Mouse (Mus musculus) heart, embryonic 11.5 days (tissue): Measurements from ENCODE around the gene Hsf2. TPM values are rescaled to one million over a fixed set of nuclear protein-coding genes. Genes with fewer than 3 reads are reported as not detected.
"Not testable (repeated sequence)": the region's sequence is repeated elsewhere in the genome, so short reads cannot be mapped to it uniquely, and the experiment has no call there.

Experiments used
- ATAC-seq: fragments of 200-750 bp; cut with Nextera tagmentation; replicated peaks from 2 replicates; pipeline ENCODE4 v1.8.0; 2017; ENCODE audit warnings: moderate library complexity; ENCODE audit not compliant: insufficient number of reproducible peaks, low FRiP score, low TSS enrichment
- H3K27ac ChIP-seq: fragments of 300-500 bp; sonication (generic); 2 replicates; pipeline ENCODE4 v1.5.1; 2014; ENCODE audit warnings: mild to moderate bottlenecking, low read depth, low read length
- H3K27me3 ChIP-seq: fragments of 300-500 bp; sonication (generic); 2 replicates; pipeline ENCODE4 v1.6.1; 2014; ENCODE audit warnings: mild to moderate bottlenecking, low read length, mixed read lengths; ENCODE audit not compliant: control insufficient read depth, insufficient read depth
- H3K36me3 ChIP-seq: fragments of 300-500 bp; sonication (generic); 2 replicates; pipeline ENCODE4 v1.6.1; 2014; ENCODE audit warnings: mild to moderate bottlenecking, low read length, moderate library complexity, mixed read lengths; ENCODE audit not compliant: control insufficient read depth, insufficient read depth
- H3K4me1 ChIP-seq: fragments of 300-500 bp; sonication (generic); 2 replicates; pipeline ENCODE4 v1.6.1; 2014; ENCODE audit warnings: low read length; ENCODE audit not compliant: control insufficient read depth, insufficient read depth
- H3K4me2 ChIP-seq: fragments of 300-500 bp; sonication (generic); 2 replicates; pipeline ENCODE4 v1.6.1; 2014; ENCODE audit warnings: mild to moderate bottlenecking, moderate library complexity
- H3K4me3 ChIP-seq: fragments of 300-500 bp; sonication (generic); 2 replicates; pipeline ENCODE4 v1.5.1; 2014; ENCODE audit warnings: low read depth, low read length
- H3K9ac ChIP-seq: fragments of 300-500 bp; sonication (generic); 2 replicates; pipeline ENCODE4 v1.6.1; 2014; ENCODE audit warnings: mild to moderate bottlenecking, low read depth, low read length, moderate library complexity
- H3K9me3 ChIP-seq: fragments of 300-500 bp; sonication (generic); replicated peaks from 2 replicates; pipeline ENCODE4 v1.6.1; 2016; ENCODE audit warnings: low read length; ENCODE audit not compliant: control insufficient read depth
- WGBS: fragments of 180-500 bp; shearing (Covaris S2); extraction: QIAGEN DNeasy Blood & Tissue Kit; methylation state at CpG from one replicate; pipeline ENCODE4 v1.1.7; 2014; ENCODE audit not compliant: insufficient replicate concordance; 5-methylcytosine and 5-hydroxymethylcytosine counted together
- polyA plus RNA-seq: library from polyadenylated mRNA; unstranded; fragments of >200 nt; fragmentation: Nextera tagmentation; extraction: Ambion mirVana; gene quantifications from 2 replicates; pipeline ENCODE4 v1.2.1, GENCODE M21; 2014

Gene Hsf2
- 27.5 TPM in 2 replicates for polyA plus RNA-seq

GRCm38 (mm10) chr10:57485908-57486541 is at the start of gene Hsf2:
Gene Hsf2 (plus strand): TSS chr10:57486385.
- Histone ChIP-seq H3K27ac (peak within 1 kb of the TSS; percentile 96), H3K27me3 (no peaks in the 10 kb centered on the region), H3K4me1 (no peaks in the 10 kb centered on the region; the same call in 1 of the 2 replicates), H3K9ac (peak within 1 kb of the TSS; percentile 97), H3K36me3 (no peaks in the 10 kb centered on the region), H3K9me3 (no peaks in the 10 kb centered on the region), H3K4me2 (peak within 1 kb of the TSS; percentile 73), H3K4me3 (peak within 1 kb of the TSS; percentile 90)
- peak; percentile 99 for ATAC-seq
- 2% methylated on average over 50 of the region's 52 CpGs for WGBS

DNA sequence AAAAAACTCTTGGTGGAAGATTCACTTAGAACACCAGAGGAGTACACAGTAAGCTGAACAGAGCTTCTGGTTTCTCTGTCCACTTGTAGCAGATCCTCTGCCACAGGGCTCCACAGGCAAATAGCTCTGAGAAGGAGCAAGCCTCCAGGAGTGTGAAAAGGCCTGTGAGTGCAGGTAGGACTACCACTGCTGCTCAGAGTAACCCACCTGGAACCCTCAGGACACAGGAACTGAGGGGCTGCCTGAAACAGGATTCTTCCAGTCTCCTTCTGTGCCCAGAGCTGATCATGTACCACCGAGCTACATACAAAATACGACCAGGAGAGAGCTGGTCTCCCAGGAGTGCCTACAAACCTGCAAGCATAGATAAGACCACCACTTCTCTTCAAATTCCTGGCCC is 48.3 kb upstream of the Hsf2 start:
- peak; percentile 25; the same call in 1 of the 2 replicates for ATAC-seq
- Histone ChIP-seq H3K27ac (no peak overlapping the region), H3K4me2 (no peak overlapping the region), H3K36me3 (no peaks in the 10 kb centered on the region), H3K9ac (no peak overlapping the region), H3K27me3 (no peaks in the 10 kb centered on the region), H3K4me3 (no peak overlapping the region), H3K9me3 (no peaks in the 10 kb centered on the region), H3K4me1 (no peaks in the 10 kb centered on the region)
- WGBS = 77% methylated on average over 2 of the region's 2 CpGs

GRCm38 (mm10) chr10:57441049-57441448 is 45.1 kb upstream of the Hsf2 start:
- H3K4me3 ChIP-seq = no peak overlapping the region
- no peaks in the 10 kb centered on the region for H3K27me3 ChIP-seq
- ATAC-seq = 0 out of 2 replicates have a peak, but pooled peaks have one; percentile 22
- H3K9ac ChIP-seq = no peak overlapping the region
- no peaks in the 10 kb centered on the region; the same call in 1 of the 2 replicates for H3K9me3 ChIP-seq
- no peaks in the 10 kb centered on the region for H3K36me3 ChIP-seq
- no peaks in the 10 kb centered on the region for H3K4me1 ChIP-seq
- no peak overlapping the region for H3K4me2 ChIP-seq
- no peak overlapping the region for H3K27ac ChIP-seq

- Histone ChIP-seq H3K36me3 (no peaks in the 10 kb centered on the region), H3K9ac (no peak overlapping the region), H3K27ac (no peak overlapping the region), H3K4me1 (no peaks in the 10 kb centered on the region), H3K27me3 (no peaks in the 10 kb centered on the region), H3K9me3 (no peaks in the 10 kb centered on the region; the same call in 1 of the 2 replicates), H3K4me2 (no peak overlapping the region), H3K4me3 (no peak overlapping the region)
- 64% methylated on average over 8 of the region's 8 CpGs for WGBS
- no peak for ATAC-seq
These were observed 41.8 kb upstream of the Hsf2 start for GRCm38 (mm10) chr10:57444392-57444791.

- Histone ChIP-seq H3K4me1 (no peaks in the 10 kb centered on the region), H3K4me2 (no peak overlapping the region), H3K36me3 (no peaks in the 10 kb centered on the region), H3K27ac (no peak overlapping the region), H3K4me3 (no peak overlapping the region), H3K9ac (no peak overlapping the region), H3K9me3 (no peaks in the 10 kb centered on the region; the same call in 1 of the 2 replicates), H3K27me3 (no peaks in the 10 kb centered on the region)
- no peak for ATAC-seq
- 81% methylated on average over 1 of the region's 1 CpGs for WGBS
These were observed 40.5 kb upstream of the Hsf2 start for GRCm38 (mm10) chr10:57445655-57446054.

DNA sequence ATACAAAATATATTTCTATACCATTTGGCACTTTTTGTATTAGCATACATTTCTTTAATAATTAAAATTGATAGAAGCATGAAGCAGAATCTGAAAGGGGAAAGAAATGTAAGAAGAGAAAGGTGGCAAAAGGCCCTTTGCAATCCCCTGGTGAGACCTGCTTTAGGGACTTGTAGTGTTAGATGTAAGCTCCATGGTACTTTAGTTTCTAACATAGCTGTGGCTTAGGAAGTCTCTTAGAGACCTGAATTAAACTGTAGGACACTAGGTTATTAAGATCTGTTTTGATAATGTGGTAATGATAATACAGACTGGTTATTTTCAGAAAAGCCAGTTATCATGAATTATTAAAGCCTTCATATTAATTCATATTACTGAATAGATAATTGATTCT is 38.5 kb upstream of the Hsf2 start:
- Histone ChIP-seq H3K27ac (no peak overlapping the region), H3K4me2 (no peak overlapping the region), H3K9me3 (no peaks in the 10 kb centered on the region; the same call in 1 of the 2 replicates), H3K27me3 (no peaks in the 10 kb centered on the region), H3K4me3 (no peak overlapping the region), H3K4me1 (no peaks in the 10 kb centered on the region), H3K36me3 (no peaks in the 10 kb centered on the region), H3K9ac (no peak overlapping the region)
- ATAC-seq = no peak

- Histone ChIP-seq H3K36me3 (no peaks in the 10 kb centered on the region), H3K4me3 (no peak overlapping the region), H3K4me2 (no peak overlapping the region), H3K27me3 (no peaks in the 10 kb centered on the region), H3K9ac (no peak overlapping the region), H3K4me1 (no peaks in the 10 kb centered on the region), H3K9me3 (no peaks in the 10 kb centered on the region; the same call in 1 of the 2 replicates), H3K27ac (no peak overlapping the region)
- 5% methylated on average over 19 of the region's 19 CpGs for WGBS
- ATAC-seq = no peak
These were observed 38.0 kb upstream of the Hsf2 start for GRCm38 (mm10) chr10:57448051-57448716.

DNA sequence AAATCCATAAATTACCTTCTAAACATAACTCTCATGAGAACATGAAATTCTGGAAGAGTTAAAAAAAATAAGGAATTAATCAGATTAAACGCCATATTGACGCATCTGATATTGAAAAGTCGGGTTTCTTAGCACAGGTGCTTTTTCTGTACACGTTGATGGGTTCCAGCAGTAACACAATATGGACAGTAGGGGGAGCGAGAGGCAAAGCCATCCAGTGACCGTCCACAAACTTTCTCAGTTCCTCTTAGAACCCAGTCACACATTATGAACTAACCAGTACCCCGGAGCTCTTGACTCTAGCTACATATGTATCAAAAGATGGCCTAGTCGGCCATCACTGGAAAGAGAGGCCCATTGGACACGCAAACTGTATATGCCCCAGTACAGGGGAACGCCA is 22.9 kb upstream of the Hsf2 start:
- H3K9me3 ChIP-seq, H3K27me3 ChIP-seq, H3K4me2 ChIP-seq, ATAC-seq, H3K27ac ChIP-seq, H3K36me3 ChIP-seq, H3K4me3 ChIP-seq, H3K4me1 ChIP-seq, H3K9ac ChIP-seq: not testable (repeated sequence)
- WGBS = 24% methylated on average over 9 of the region's 10 CpGs

DNA sequence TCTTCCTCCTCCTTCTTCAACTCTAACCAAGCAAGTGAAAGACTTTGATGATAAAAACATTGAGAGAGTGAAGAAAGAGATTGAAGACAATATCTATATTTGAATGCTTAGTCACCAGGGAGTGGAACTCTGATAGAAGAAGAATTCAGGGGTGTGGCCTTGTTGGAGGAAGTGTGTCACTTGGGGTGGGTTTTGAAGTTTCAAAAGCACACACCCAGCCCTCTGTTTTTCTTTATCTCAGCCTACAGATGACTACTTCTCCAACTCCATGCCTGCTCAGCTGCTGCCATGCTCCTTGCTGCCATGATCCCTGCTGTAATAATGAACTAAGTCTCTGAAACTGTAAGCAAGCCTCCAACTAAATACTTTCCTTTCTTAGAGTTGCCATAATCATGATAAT is 20.4 kb upstream of the Hsf2 start:
- Histone ChIP-seq H3K4me2 (no peak overlapping the region), H3K27ac (no peak overlapping the region), H3K9me3 (no peaks in the 10 kb centered on the region), H3K27me3 (no peaks in the 10 kb centered on the region), H3K36me3 (no peaks in the 10 kb centered on the region), H3K4me3 (no peak overlapping the region), H3K9ac (no peak overlapping the region), H3K4me1 (no peaks in the 10 kb centered on the region)
- no peak for ATAC-seq
